Mouse (Mus musculus): ENCODE measurements around the gene Rmdn3.

Gene Rmdn3

GRCm38 (mm10) chr2:119101552-119101951, 55.3 kb downstream of the Rmdn3 start:
- DNase-seq (ENCODE audit: low read depth, low spot score) = peak; percentile 40
